Mouse (Mus musculus): ENCODE results near the gene Snrnp200.
A peak's percentile ranks its signal among the peaks of the same experiment; 100 is the strongest.
"Not testable (repeated sequence)": the region's sequence is repeated elsewhere in the genome, so short reads cannot be mapped to it uniquely, and the experiment has no call there.

Snrnp200 gene

DNA sequence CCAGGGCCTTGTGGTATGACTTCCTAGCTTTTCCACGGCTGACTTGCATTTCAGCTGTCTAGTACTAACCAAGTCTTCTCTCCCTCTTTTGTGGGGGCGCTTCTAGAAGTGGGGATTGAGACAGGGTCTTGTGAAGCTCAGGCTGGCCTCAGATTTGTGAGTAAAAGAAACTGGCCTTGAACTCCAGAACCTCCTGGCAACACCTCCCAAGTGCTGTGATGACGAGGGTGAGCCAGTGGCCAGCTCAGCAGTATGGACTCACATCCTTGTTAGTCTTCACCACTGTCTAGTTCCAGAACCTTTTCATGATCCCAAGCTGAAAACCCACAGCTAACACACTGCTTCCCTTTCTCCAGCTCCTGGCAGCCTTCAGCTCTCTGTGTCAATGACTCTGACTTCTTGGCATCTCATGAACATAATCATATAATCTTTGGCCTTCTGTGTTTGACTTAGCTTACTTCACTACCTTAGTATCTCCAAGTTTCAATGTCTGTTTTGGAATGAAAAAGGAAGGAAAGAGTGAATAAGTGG is 46.5 kb downstream of the Snrnp200 start:
- no peak for DNase-seq (ENCODE audit: low read depth)

DNA sequence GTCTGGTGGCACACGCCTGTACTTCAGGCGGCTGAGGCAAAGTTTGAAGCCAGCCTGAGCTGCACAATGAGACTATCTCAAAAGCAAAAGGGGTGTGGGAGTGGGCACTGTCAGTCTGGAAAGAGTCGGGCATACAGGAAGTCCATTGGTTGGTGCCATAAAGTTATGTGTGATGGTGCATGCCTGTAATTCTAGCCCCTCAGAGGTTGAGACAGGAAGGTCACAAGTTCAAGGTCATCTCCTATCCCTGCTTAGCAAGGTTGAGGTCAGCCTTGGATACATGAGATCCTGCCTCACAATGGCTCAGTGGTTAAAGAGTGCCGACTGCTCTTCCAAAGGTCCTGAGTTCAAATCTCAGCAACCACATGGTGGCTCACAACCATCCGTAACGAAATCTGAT is 47.1 kb downstream of the Snrnp200 start:
- DNase-seq (ENCODE audit: low read depth): no peak

DNA sequence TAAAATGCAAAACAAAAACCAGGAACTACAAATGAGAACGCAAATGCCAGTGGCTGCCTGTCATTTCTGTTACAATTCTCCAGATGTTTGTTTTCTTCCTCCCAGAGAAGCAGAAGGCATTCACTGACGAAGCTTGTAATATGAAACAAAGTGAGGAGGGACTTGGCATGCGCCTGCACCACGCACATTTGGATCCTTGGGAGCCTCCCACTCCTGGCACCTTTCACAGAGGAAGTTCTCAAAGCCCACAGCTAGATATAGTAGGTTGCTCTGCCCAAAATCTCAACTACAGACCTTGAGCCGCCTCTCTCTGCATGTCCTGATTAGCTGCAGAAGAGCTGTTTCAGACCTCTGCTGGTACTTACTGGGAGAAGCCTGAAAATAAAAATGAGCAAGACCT is 51.2 kb downstream of the Snrnp200 start:
- no peak for DNase-seq (ENCODE audit: low read depth)

DNA sequence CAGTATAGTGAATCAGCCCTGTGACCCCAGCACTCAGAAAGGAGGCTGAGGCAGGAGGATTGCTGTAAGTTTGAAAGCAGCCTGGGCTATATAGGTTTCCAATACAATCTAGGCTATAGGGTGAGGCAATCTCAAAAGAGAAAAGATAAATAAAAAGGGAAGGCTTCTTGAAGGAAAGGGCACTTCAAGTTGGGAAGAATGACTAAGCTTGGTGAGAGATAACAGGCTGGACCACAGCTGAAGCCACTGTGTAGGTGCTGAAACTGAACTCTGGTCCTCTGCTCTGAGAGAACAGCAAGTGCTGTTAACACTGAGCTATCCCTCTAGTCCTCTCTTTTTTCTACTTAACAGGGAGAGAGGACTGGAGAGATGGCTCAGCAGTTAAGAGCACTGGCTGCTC is 54.3 kb downstream of the Snrnp200 start:
- no peak for DNase-seq (ENCODE audit: low read depth)

DNA sequence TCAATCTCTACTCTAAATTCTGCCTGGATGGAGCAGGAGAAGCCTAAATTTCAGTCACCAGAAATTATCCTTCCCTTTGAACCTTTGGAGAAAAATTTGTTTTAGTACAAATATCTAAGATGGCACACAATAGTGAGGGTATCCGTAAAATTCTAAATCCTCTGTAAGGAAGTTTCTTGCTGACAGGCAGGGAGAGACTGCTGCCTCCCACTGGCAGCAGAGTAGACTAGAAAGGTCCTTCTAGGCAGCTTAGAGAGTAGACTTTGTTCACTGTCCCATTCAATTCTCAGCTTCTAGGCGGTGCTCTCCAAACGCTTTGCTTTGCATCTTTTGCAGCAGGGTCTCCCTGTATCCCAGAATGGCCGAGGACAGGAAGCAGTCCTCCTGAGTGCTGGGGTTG is 59.7 kb downstream of the Snrnp200 start:
- no peak for DNase-seq (ENCODE audit: low read depth)

GRCm38 (mm10) chr2:127269491-127270299 is 61.5 kb downstream of the Snrnp200 start, which contains the start of gene Stard7:
TSS of gene Stard7 (plus strand) at chr2:127270218.
- peak; percentile 98 for DNase-seq (ENCODE audit: low read depth)

DNA sequence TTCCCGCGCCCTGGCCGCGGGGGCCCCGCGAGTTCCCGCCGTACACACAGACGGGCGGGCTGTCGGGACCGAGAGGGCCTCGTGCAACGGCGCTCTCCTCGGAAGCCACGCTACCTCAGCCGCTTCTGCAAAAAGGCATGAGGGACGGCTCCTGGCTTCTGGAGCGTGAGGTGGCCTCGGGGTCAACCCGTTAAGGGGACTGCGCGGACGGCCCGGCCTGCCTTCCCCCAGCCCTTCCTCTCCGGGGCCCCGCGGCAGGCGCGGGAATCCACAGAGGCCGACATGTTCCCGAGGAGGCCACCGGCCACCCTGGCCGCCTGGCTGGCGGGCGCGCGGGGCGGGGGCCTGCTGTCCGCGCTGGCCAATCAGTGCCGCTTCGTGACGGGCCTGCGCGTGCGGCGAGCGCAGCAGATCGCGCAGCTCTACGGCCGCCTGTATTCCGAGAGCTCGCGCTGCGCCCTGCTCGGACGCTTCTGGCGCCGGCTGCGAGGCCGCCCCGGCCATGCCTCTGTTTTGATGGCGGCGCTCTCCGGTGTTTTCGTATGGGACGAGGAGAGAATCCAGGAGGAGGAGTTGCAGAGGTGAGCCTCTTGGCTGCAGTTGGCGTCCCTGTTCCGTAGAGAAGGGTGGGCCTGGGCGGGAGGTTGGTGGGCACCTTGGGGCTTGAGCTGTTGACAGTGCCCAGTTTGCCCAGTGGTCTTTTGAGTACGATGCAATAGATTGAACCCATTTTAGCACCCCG is 62.3 kb downstream of the Snrnp200 start:
- DNase-seq (ENCODE audit: low read depth): peak; percentile 89

- DNase-seq (ENCODE audit: low read depth): no peak
Measured at GRCm38 (mm10) chr2:127271042-127271515, 62.9 kb downstream of the Snrnp200 start.

GRCm38 (mm10) chr2:127272049-127272448 is 63.9 kb downstream of the Snrnp200 start:
- DNase-seq (ENCODE audit: low read depth): not testable (repeated sequence)

DNA sequence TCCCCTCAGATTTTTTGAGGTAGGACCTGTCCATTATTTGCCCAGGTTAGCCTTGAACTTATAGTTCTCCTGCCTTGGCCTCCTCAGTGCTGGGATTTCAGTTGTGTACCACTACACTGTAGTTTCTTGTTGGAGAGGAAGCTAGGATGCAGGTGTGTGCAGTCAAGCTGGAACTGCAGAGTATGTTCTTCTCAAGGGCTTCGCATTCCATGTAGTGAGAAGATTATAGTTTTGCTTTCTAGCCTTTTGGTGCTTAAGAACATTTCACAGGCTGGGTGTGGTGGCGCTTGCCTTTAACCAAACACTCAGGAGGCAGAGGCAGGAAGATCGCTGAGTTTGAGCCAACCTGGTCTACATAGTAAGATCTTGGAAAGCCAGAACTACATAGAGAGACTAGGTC is 64.6 kb downstream of the Snrnp200 start:
- DNase-seq (ENCODE audit: low read depth): no peak

DNA sequence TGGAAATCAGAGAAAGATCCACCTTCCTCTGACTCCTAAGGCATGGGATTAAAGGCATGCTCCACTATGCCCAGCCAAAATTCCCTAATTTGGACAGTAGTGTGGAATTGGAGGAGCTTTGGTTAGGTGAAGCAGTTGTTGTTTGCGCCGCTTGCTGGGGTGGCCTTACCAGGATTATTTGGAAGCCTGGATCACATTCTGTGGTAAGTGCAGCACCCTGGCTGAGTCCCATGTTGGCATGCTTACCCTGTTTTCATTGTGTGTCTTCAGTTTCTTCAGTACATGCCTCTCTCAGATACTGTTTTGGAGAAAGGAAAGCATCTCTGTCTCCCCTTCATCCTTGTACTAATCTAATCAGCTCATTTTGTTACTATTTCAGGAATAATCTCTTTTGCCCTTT is 66.4 kb downstream of the Snrnp200 start:
- no peak for DNase-seq (ENCODE audit: low read depth)

- no peak for DNase-seq (ENCODE audit: low read depth)
Measured at GRCm38 (mm10) chr2:127275551-127276320, 67.5 kb downstream of the Snrnp200 start.

DNA sequence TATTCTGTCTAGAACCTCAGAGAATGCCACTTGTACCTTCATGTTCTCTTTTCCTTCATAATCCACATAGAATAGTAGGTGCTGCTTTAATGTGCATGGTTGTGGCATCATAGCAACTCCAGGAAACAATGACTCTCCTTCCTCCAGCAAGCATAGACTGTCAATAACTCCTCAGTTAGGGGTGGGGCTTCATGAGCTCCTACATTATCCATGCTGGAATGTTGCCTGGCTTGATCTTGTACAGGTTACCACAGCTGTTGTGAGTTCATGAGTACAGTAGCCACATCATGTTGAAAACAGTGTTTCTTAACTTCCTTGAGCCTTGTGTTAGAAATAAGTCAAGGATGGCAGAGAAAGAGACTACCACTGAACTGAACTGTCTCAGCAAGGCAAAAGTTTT is 70.0 kb downstream of the Snrnp200 start:
- DNase-seq (ENCODE audit: low read depth): no peak
